23 mouse cellular contexts compared by ENCODE assay signal in the genomic region with DNA sequence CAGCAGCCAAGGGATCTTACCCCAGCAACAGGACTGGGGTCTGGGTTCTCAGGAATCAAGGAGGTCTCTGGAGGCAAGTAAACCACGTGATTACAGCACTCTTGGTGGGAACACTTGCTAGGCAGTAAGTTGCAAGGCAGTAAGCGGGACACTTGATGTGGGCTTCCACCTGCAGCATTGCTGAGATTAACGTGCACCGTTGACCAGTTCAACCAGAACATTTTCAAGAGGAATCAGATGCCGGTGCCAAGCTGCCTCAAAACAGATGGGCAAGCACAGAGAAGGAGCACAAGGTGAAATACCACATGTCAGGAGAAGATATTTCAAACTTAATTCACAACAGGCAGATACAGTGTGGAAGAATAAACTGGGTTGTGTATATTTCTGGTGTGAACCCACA.
A peak's percentile ranks its signal among the peaks of the same experiment; 100 is the strongest.
DNase-seq lines count a peak whose midpoint lies in the region; ATAC-seq lines count a peak whose summit lies in the region.
"Had no signal": no experiment of that assay in that cellular context is flagged by ENCODE, and none has a peak within 500 bp of the region (broad histone marks: within the 10 kb centered on the region; RNA-seq: fewer than 3 reads in every experiment).

No protein-coding gene starts in this region.

- ATAC-seq in hindbrain, embryonic 16.5 days: no peak
- ATAC-seq in limb, embryonic 12.5 days (ENCODE audit: insufficient number of reproducible peaks, insufficient read depth, low FRiP score, low TSS enrichment, low read depth): 0 out of 2 replicates have a peak, but pooled peaks have one; percentile 31
- no peak for ATAC-seq in CD4-positive, CD25-positive, alpha-beta regulatory T cell, adult 4 months
- ATAC-seq: forebrain, embryonic 16.5 days; hindbrain, postnatal 0 days; intestine, embryonic 15.5 days had no signal

- H3K9ac ChIP-seq in hindbrain, embryonic 16.5 days (ENCODE audit: low read depth, low read length): no peak overlapping the region
- no peak overlapping the region for H3K9ac ChIP-seq in limb, embryonic 12.5 days (replicated peaks)
- H3K9ac ChIP-seq: embryonic facial prominence, embryonic 13.5 days; heart, embryonic 13.5 days; intestine, embryonic 15.5 days; liver, embryonic 15.5 days; lung, embryonic 15.5 days had no signal

- 62% methylated on average over 5 of the region's 5 CpGs for WGBS in hindbrain, embryonic 10.5 days
- 52% methylated on average over 5 of the region's 5 CpGs for WGBS in hindbrain, embryonic 16.5 days
- whole genome bisulfite sequencing in limb, embryonic 12.5 days: 21% methylated on average over 5 of the region's 5 CpGs

- DNase-seq in cerebellum, postnatal 14 days: peak; percentile 2 to 7
- DNase-seq in cerebellum, postnatal 25 days: no peak
- peak; percentile 5 for DNase-seq in hindbrain, embryonic 10.5 days (ENCODE audit: low spot score)
- DNase-seq in NIH3T3 (ENCODE audit: low read depth): peak; percentile 85
- DNase-seq: adrenal gland, postnatal 36 days; cerebellum, adult 2 months; kidney, adult 8-10 months; kidney, postnatal 10 days; layer of hippocampus, postnatal 36 days; left cerebral cortex, postnatal 4 days; midbrain, embryonic 14.5 days; thymus, postnatal 4 days had no signal

- no peaks in the 10 kb centered on the region for H3K4me1 ChIP-seq in hindbrain, embryonic 10.5 days (replicated peaks)
- H3K4me1 ChIP-seq in hindbrain, embryonic 16.5 days (ENCODE audit: control insufficient read depth, insufficient read depth, low read depth, low read length): no peaks in the 10 kb centered on the region
- H3K4me1 ChIP-seq in limb, embryonic 12.5 days (replicated peaks): peaks cover 9% of the 10 kb centered on the region; the same call in 1 of the 2 replicates
- H3K4me1 ChIP-seq: embryonic facial prominence, embryonic 13.5 days; intestine, embryonic 15.5 days; liver, embryonic 15.5 days; lung, embryonic 15.5 days had no signal

- H3K9me3 ChIP-seq in hindbrain, embryonic 10.5 days: no peaks in the 10 kb centered on the region
- H3K9me3 ChIP-seq in hindbrain, embryonic 16.5 days (ENCODE audit: control insufficient read depth, low read length): no peaks in the 10 kb centered on the region
- H3K9me3 ChIP-seq in limb, embryonic 12.5 days: no peaks in the 10 kb centered on the region
- H3K9me3 ChIP-seq: embryonic facial prominence, embryonic 13.5 days; heart, embryonic 13.5 days; intestine, embryonic 15.5 days; liver, embryonic 15.5 days; lung, embryonic 15.5 days had no signal

- H3K4me2 ChIP-seq in hindbrain, embryonic 16.5 days (ENCODE audit: low read length): no peak overlapping the region
- no peak overlapping the region for H3K4me2 ChIP-seq in limb, embryonic 12.5 days
- H3K4me2 ChIP-seq: embryonic facial prominence, embryonic 13.5 days; heart, embryonic 13.5 days; intestine, embryonic 15.5 days; liver, embryonic 15.5 days; lung, embryonic 15.5 days had no signal

- H3K4me3 ChIP-seq in hindbrain, embryonic 10.5 days: no peak overlapping the region
- no peak overlapping the region for H3K4me3 ChIP-seq in hindbrain, embryonic 16.5 days (ENCODE audit: low read length)
- no peak overlapping the region for H3K4me3 ChIP-seq in limb, embryonic 12.5 days (replicated peaks)
- H3K4me3 ChIP-seq: embryonic facial prominence, embryonic 13.5 days; heart, embryonic 13.5 days; intestine, embryonic 15.5 days; liver, embryonic 15.5 days; lung, embryonic 15.5 days had no signal

- H3K27ac ChIP-seq in hindbrain, embryonic 10.5 days: no peak overlapping the region
- H3K27ac ChIP-seq in hindbrain, embryonic 16.5 days (ENCODE audit: low read depth, low read length): no peak overlapping the region
- no peak overlapping the region for H3K27ac ChIP-seq in limb, embryonic 12.5 days
- H3K27ac ChIP-seq: embryonic facial prominence, embryonic 13.5 days; heart, embryonic 13.5 days; hindbrain, postnatal 0 days; intestine, embryonic 15.5 days; liver, embryonic 15.5 days; lung, embryonic 15.5 days; macrophage had no signal

- no peaks in the 10 kb centered on the region for H3K27me3 ChIP-seq in hindbrain, embryonic 10.5 days (ENCODE audit: insufficient read depth, poor library complexity, severe bottlenecking)
- no peaks in the 10 kb centered on the region for H3K27me3 ChIP-seq in hindbrain, embryonic 16.5 days (replicated peaks; ENCODE audit: control insufficient read depth, insufficient read depth, low read length)
- H3K27me3 ChIP-seq in limb, embryonic 12.5 days: peaks cover 7% of the 10 kb centered on the region
- H3K27me3 ChIP-seq: embryonic facial prominence, embryonic 13.5 days; heart, embryonic 13.5 days; intestine, embryonic 15.5 days; liver, embryonic 15.5 days; lung, embryonic 15.5 days had no signal

- H3K36me3 ChIP-seq in hindbrain, embryonic 10.5 days: no peaks in the 10 kb centered on the region
- no peaks in the 10 kb centered on the region for H3K36me3 ChIP-seq in hindbrain, embryonic 16.5 days (ENCODE audit: control insufficient read depth, insufficient read depth, low read length)
- H3K36me3 ChIP-seq in limb, embryonic 12.5 days: no peaks in the 10 kb centered on the region
- H3K36me3 ChIP-seq: embryonic facial prominence, embryonic 13.5 days; heart, embryonic 13.5 days; intestine, embryonic 15.5 days; liver, embryonic 15.5 days; lung, embryonic 15.5 days had no signal

Comparison
In these comparisons a context has a peak if more than half of its experiments do, and no peak if none do; other contexts are left out.
1. DNase-seq: peak in cerebellum, postnatal 14 days (2 of 2), hindbrain, embryonic 10.5 days (single experiment) and NIH3T3 (single experiment); none in cerebellum, postnatal 25 days (0 of 2).